Mouse (Mus musculus) lung, postnatal 0 days (tissue): ENCODE results near the gene Nelfb.

Experiments
- CTCF ChIP-seq: IDR thresholded peaks from 2 replicates; pipeline ENCODE4 v1.5.1; 2016; ENCODE audit warnings: antibody characterized with exemption, mild to moderate bottlenecking
- EP300 ChIP-seq: IDR thresholded peaks from 2 replicates; pipeline ENCODE4 v1.6.1; 2016; ENCODE audit warnings: antibody characterized with exemption, mild to moderate bottlenecking, control low read depth

GRCm38 (mm10) chr2:25237522-25237921, 26.2 kb upstream of the Nelfb start:
- TF ChIP-seq CTCF (no peak), EP300 (peak; percentile 25; the same call in 1 of the 2 replicates)
